Mouse (Mus musculus) bone marrow macrophage, adult 2 months (primary cell): ENCODE measurements around the gene Rexo5.

Experiments
- CTCF ChIP-seq: IDR thresholded peaks from 2 replicates; pipeline ENCODE4 v1.5.1; 2012; ENCODE audit warnings: low read depth, mild to moderate bottlenecking, low read length, moderate library complexity
- POLR2A ChIP-seq: IDR thresholded peaks from 2 replicates; pipeline ENCODE4 v1.6.1; 2012; ENCODE audit warnings: mild to moderate bottlenecking, low read depth, low read length, borderline replicate concordance

DNA sequence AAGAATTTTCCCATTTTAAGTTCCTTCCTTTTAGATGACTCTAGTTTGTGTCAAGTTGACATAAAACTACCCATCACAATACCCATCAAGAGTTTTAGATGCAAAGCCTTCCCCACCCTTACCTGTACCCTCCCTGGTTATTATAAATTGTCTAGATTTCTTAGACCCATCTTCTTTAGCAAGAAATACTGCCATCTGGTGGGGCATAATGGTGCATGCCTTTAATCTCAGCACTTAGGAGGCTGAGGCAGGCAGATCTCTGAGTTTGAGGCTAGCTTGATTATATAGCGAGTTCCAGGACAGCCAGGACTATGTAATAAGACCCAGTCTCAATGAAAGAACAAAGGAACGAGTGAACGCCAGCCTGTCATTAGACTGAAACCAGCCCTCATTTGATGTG, 6.7 kb downstream of the Rexo5 start:
- TF ChIP-seq POLR2A (no peak), CTCF (no peak)
